Mouse (Mus musculus): ENCODE measurements around the gene Klf12. TPM values are rescaled to one million over a fixed set of nuclear protein-coding genes. Genes with fewer than 3 reads are reported as not detected.

The Klf12 gene
- polyA plus RNA-seq, 1 experiment = not detected

DNA sequence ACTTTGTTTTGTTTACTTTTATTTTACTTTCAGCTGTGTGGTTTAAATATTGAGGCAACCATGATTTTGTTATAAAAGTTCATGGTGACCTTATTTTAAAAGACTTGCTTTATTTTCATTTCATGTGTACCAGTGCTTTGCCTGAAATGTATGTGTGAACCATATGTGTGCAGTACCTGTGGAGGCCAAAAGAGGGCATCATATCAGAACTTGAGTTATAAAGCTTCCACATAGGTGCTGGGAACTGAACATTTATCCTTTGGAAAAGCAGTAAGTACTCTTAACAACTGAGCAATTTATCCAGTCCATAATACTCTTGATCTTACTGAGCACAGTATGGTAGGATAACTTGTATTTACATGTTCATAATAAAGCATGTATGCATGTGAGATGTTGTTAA, 239.0 kb downstream of the Klf12 start:
- H3K27ac ChIP-seq (ENCODE audit: control insufficient read depth, insufficient read depth, low read depth, low read length, poor library complexity) = no peak overlapping the region
- H3K4me1 ChIP-seq (ENCODE audit: control insufficient read depth, insufficient read depth, low read length) = no peaks in the 10 kb centered on the region
- H3K4me3 ChIP-seq (replicated peaks; ENCODE audit: control insufficient read depth, low read depth, low read length) = no peak overlapping the region
- no peak for TF ChIP-seq CTCF (IDR thresholded peaks at IDR 0.05; ENCODE audit: control insufficient read depth, insufficient read depth, low read length)
- TF ChIP-seq POLR2A (IDR thresholded peaks at IDR 0.05; ENCODE audit: borderline replicate concordance, control insufficient read depth, low read depth, low read length) = no peak

DNA sequence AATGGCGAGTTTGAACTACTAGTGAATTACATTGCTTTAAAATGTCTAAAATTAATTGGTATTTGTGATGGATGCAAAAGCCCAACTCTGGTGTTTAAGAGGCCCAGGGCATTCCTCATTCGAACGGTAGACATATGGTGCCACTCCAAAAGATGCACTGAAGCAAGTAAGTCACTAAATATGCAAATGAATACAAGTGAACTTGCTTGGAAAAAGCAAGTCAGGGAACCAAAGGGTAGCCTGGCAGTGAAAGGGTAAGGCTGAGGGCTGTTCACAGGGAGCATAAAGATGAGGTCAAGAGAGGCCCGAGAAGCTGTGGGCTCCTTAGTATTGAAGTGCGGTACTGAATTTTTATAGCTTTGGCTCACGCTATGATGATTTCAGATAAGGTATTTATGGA, 242.7 kb downstream of the Klf12 start:
- Histone ChIP-seq H3K4me3 (replicated peaks; ENCODE audit: control insufficient read depth, low read depth, low read length) (no peak overlapping the region), H3K27ac (ENCODE audit: control insufficient read depth, insufficient read depth, low read depth, low read length, poor library complexity) (no peak overlapping the region), H3K4me1 (ENCODE audit: control insufficient read depth, insufficient read depth, low read length) (no peaks in the 10 kb centered on the region)
- TF ChIP-seq CTCF (IDR thresholded peaks at IDR 0.05; ENCODE audit: control insufficient read depth, insufficient read depth, low read length) (no peak), POLR2A (IDR thresholded peaks at IDR 0.05; ENCODE audit: borderline replicate concordance, control insufficient read depth, low read depth, low read length) (no peak)
- WGBS = 86% methylated on average over 6 of the region's 6 CpGs

DNA sequence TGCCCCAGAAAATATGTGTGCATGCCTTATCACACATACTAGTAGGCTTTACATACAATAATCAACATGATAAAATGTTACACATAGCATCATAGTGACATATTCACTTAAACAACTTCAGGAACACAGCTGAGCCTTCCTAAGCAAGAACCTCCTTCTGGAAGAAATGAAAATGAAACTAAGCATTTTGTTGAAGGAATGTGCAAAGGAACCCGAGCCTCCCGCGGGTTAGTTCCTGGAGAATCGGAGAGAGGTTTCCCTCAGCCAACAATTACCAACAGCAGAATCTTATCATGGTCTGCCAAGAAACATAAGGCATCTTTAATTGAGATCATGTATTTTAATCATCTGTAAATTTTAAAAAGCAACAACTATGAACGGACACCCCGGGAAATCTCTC, 257.8 kb downstream of the Klf12 start:
- WGBS = 89% methylated on average over 6 of the region's 6 CpGs
- TF ChIP-seq POLR2A (IDR thresholded peaks at IDR 0.05; ENCODE audit: borderline replicate concordance, control insufficient read depth, low read depth, low read length) (no peak), CTCF (IDR thresholded peaks at IDR 0.05; ENCODE audit: control insufficient read depth, insufficient read depth, low read length) (no peak)
- no peak overlapping the region for H3K4me3 ChIP-seq (replicated peaks; ENCODE audit: control insufficient read depth, low read depth, low read length)

DNA sequence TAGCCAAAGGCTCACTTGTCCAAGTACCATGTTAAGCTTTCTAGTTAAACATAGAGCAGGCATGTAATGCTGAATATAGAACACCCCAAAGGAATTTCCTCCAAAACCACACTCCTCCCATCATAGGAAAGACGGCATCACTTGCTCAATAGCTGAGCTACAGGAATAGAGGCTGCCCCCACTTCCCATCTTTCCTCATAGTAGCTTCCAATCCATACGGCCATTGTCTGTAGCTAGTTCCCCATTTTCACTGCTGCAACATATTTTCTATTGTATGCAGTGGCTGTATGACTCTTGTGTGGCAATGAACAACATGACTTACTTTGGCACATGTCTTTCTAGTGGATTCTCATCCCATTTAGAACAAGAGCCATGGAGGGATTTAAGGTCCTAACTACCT, 267.3 kb downstream of the Klf12 start:
- H3K4me1 ChIP-seq (ENCODE audit: control insufficient read depth, insufficient read depth, low read length) = no peaks in the 10 kb centered on the region
- H3K27ac ChIP-seq (ENCODE audit: control insufficient read depth, insufficient read depth, low read depth, low read length, poor library complexity) = no peak overlapping the region
- 30% methylated on average over 2 of the region's 2 CpGs for WGBS
- H3K4me3 ChIP-seq (replicated peaks; ENCODE audit: control insufficient read depth, low read depth, low read length) = no peak overlapping the region
- TF ChIP-seq CTCF (IDR thresholded peaks at IDR 0.05; ENCODE audit: control insufficient read depth, insufficient read depth, low read length) = no peak

More for the DNA sequence above, 257.8 kb downstream of the Klf12 start:
- Histone ChIP-seq H3K27ac (ENCODE audit: control insufficient read depth, insufficient read depth, low read depth, low read length, poor library complexity) (no peak overlapping the region), H3K4me1 (ENCODE audit: control insufficient read depth, insufficient read depth, low read length) (no peaks in the 10 kb centered on the region)

DNA sequence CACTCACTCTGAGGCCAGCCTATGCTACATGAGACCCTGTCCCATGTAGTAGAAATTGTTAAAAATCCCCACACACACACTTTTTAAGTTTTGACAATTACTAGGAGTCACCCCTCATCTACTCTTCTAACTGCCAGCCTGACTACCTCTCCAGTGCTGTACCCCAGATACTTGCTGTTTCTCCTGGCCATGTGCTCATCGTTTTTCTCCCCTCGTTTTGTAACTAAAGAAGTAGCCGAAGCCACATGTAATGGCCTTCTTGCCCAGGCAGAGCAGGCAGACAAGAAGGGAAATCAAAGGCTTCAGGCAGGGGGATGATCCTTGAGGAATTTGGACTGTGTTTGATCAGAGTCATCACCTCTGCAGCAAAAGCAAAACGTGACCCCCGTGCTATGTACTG, 274.0 kb downstream of the Klf12 start:
- 78% methylated on average over 5 of the region's 5 CpGs for WGBS
- TF ChIP-seq POLR2A (IDR thresholded peaks at IDR 0.05; ENCODE audit: borderline replicate concordance, control insufficient read depth, low read depth, low read length) (no peak), CTCF (IDR thresholded peaks at IDR 0.05; ENCODE audit: control insufficient read depth, insufficient read depth, low read length) (no peak)
- no peaks in the 10 kb centered on the region for H3K4me1 ChIP-seq (ENCODE audit: control insufficient read depth, insufficient read depth, low read length)
- H3K4me3 ChIP-seq (replicated peaks; ENCODE audit: control insufficient read depth, low read depth, low read length) = no peak overlapping the region
- H3K27ac ChIP-seq (ENCODE audit: control insufficient read depth, insufficient read depth, low read depth, low read length, poor library complexity) = no peak overlapping the region

DNA sequence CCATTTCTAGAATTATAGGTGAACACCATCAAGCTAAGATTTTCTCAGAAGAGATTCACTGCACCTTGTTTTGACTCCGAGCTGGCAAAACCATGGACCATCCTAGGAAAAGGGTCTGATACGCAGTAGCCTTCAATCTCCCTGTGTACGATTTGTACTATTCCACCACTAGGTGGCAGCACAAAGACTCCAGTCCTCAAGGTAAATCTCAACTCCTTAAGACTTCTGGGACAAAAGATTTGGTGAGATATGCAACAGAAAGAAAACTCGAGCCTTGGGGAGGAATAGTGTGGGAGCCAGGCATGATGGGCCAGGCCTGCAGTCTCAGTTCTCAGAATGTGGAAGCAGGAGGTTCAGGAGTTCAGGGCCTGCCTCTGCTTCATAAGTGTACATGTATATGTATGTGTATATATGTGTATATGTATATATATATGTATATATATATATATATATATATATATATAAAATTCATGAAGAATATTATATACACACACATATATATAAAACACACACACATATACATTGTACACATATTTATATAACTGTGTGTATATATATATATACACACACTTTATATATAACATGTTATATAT, 274.6 kb downstream of the Klf12 start:
- Histone ChIP-seq H3K4me3 (replicated peaks; ENCODE audit: control insufficient read depth, low read depth, low read length) (no peak overlapping the region), H3K4me1 (ENCODE audit: control insufficient read depth, insufficient read depth, low read length) (no peaks in the 10 kb centered on the region), H3K27ac (ENCODE audit: control insufficient read depth, insufficient read depth, low read depth, low read length, poor library complexity) (no peak overlapping the region)
- 32% methylated on average over 4 of the region's 4 CpGs for WGBS
- no peak for TF ChIP-seq CTCF (IDR thresholded peaks at IDR 0.05; ENCODE audit: control insufficient read depth, insufficient read depth, low read length)
- no peak for TF ChIP-seq POLR2A (IDR thresholded peaks at IDR 0.05; ENCODE audit: borderline replicate concordance, control insufficient read depth, low read depth, low read length)

DNA sequence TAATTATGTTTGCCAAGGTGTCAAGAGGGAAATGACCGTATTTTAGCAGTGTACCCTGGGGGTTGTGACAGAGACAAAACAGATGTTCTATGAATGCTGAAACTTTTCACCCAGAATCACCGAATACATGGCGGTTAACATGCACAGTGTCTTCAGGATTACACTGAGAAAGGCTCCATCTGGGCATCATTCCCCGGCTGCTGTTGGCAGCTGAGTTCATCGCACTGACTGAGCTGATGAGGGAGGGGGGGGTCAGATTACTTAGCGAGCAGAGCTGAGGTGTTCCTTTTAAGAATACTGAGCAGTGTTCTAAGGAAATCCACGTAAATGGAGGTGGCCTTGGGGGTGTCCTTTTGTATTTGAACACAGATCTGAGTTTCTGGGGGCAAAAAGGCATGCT, 301.0 kb downstream of the Klf12 start:
- Histone ChIP-seq H3K27ac (ENCODE audit: control insufficient read depth, insufficient read depth, low read depth, low read length, poor library complexity) (no peak overlapping the region), H3K4me1 (ENCODE audit: control insufficient read depth, insufficient read depth, low read length) (no peaks in the 10 kb centered on the region), H3K4me3 (replicated peaks; ENCODE audit: control insufficient read depth, low read depth, low read length) (no peak overlapping the region)
- 79% methylated on average over 7 of the region's 7 CpGs for WGBS
- no peak for TF ChIP-seq POLR2A (IDR thresholded peaks at IDR 0.05; ENCODE audit: borderline replicate concordance, control insufficient read depth, low read depth, low read length)
- no peak for TF ChIP-seq CTCF (IDR thresholded peaks at IDR 0.05; ENCODE audit: control insufficient read depth, insufficient read depth, low read length)

DNA sequence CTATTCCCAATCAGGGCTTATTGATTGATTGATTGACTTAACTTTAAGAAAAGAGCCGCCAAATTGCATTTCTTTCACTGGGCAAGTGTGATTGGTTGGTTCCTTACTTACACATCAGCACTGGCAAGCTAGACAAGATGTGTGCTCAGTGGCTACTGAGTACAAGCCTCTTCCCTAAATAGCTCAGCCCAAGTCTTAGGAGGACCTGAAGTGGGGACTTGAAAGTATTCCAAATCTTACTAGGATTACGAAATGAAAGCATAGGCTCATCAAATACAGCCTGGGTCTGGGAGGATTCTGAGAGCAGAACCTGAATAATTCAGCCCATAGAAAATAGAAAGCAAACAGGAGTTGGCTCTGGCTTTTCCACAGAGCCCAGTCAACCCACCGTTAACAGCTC, 303.3 kb downstream of the Klf12 start:
- no peak overlapping the region for H3K4me3 ChIP-seq (replicated peaks; ENCODE audit: control insufficient read depth, low read depth, low read length)
- no peak overlapping the region for H3K27ac ChIP-seq (ENCODE audit: control insufficient read depth, insufficient read depth, low read depth, low read length, poor library complexity)
- no peaks in the 10 kb centered on the region for H3K4me1 ChIP-seq (ENCODE audit: control insufficient read depth, insufficient read depth, low read length)
- TF ChIP-seq POLR2A (IDR thresholded peaks at IDR 0.05; ENCODE audit: borderline replicate concordance, control insufficient read depth, low read depth, low read length) = no peak
- no peak for TF ChIP-seq CTCF (IDR thresholded peaks at IDR 0.05; ENCODE audit: control insufficient read depth, insufficient read depth, low read length)
- WGBS = 82% methylated on average over 3 of the region's 3 CpGs

DNA sequence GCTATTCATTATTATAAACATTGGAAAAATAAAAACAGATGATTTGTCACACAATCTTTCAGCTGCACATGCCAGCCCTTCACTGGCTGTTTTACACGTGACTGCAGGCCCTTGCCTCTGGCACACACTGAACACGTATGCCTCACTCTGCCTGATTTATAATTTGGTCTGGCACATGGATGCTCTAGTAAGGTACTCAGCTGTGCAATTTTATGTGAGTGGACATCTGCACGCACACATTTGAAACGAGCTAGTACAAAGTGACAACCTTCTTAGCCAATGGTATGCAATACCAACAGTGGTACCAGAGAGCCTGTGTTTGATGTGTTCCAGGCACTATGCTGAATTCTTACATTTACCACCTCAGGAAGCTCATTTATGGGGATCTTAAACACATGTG, 316.6 kb downstream of the Klf12 start:
- WGBS = 83% methylated on average over 4 of the region's 4 CpGs
- Histone ChIP-seq H3K4me3 (replicated peaks; ENCODE audit: control insufficient read depth, low read depth, low read length) (no peak overlapping the region), H3K27ac (ENCODE audit: control insufficient read depth, insufficient read depth, low read depth, low read length, poor library complexity) (no peak overlapping the region), H3K4me1 (ENCODE audit: control insufficient read depth, insufficient read depth, low read length) (no peaks in the 10 kb centered on the region)
- no peak for TF ChIP-seq CTCF (IDR thresholded peaks at IDR 0.05; ENCODE audit: control insufficient read depth, insufficient read depth, low read length)
- TF ChIP-seq POLR2A (IDR thresholded peaks at IDR 0.05; ENCODE audit: borderline replicate concordance, control insufficient read depth, low read depth, low read length) = no peak
